Mouse (Mus musculus): ENCODE results near the gene Sec16b.

- no peak for TF ChIP-seq EP300 (IDR thresholded peaks at IDR 0.05; ENCODE audit: insufficient read depth, low read depth, low read length)
- no peak for TF ChIP-seq CTCF (IDR thresholded peaks at IDR 0.05; ENCODE audit: low read depth, low read length)
- no peak for TF ChIP-seq POLR2A (IDR thresholded peaks at IDR 0.05; ENCODE audit: insufficient read depth, low read length)
Observed at GRCm38 (mm10) chr1:157519396-157519795, 12.9 kb downstream of the Sec16b start.

All from ES-Bruce4 (cell line).